Mouse (Mus musculus): ENCODE data around the gene Ccdc92.

Ccdc92 gene

DNA sequence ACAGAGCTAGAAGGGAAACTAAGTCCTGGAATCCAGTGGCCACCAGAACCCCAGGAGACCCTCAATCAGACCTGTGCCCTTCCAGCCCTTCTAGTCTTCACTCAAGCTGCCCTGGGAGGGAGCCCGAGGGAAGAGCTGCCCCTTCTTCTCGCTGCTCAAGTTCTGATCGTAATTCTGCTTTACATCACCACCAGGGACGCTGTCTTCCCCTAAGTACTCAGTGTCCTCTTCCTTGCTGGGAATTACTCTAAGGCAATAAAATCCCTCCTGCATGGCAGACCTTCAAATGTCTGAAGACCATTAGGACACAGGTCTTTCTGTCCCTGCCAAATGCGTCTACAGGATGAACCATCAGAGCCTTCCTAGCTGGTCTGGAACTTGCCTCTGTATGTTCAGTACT is 2.2 kb downstream of the Ccdc92 start:
- DNase-seq (ENCODE audit: extremely low spot score, low read depth, low spot score) = no peak

GRCm38 (mm10) chr5:124854202-124854601 is 8.0 kb downstream of the Ccdc92 start:
- no peak for DNase-seq (ENCODE audit: extremely low spot score, low read depth, low spot score)

DNA sequence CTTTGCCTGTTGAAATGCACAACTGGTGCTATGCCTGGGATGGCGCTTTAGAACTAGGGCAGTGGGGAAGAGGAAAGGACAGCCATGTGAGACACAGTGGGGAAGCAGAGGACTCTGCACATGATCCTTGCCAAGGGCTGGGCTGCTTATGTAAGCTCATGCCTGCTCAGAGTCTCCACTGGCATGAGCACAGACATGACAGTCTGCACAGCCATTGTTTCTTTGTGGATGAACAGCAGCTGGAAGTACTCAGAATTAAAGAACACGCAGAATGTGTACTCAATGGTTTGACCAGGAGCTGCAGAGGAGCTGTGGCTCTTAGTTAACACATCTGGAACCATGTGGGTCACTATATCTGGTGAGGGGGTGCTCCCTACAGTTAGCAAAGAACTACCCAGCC is 9.1 kb downstream of the Ccdc92 start:
- DNase-seq (ENCODE audit: extremely low spot score, low read depth, low spot score) = no peak

- no peak for DNase-seq (ENCODE audit: extremely low spot score, low read depth, low spot score)
Observed at GRCm38 (mm10) chr5:124852294-124852693, 9.9 kb downstream of the Ccdc92 start.

- DNase-seq (ENCODE audit: extremely low spot score, low read depth, low spot score) = no peak
Observed at GRCm38 (mm10) chr5:124851572-124851971, 10.7 kb downstream of the Ccdc92 start.

DNA sequence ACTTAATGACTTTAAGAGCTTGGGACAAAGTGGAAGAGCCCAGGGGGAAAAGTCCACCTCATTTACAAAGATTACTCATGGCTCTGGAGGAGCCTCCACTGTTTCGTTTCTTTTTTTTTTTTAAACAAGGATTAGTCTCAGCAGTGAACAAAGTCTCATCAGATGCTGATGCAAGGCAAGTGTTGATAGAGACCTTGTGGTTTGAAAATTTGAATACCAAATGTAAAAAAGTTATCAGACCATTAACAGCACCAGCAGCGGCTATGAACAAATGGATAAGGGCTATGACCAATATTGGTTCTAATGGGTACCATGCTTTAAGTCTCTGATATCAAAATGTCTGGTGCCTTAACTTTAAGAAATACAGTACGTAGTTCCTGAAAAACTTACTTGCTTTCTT is 13.2 kb downstream of the Ccdc92 start:
- no peak for DNase-seq (ENCODE audit: extremely low spot score, low read depth, low spot score)

- no peak for DNase-seq (ENCODE audit: extremely low spot score, low read depth, low spot score)
Observed at GRCm38 (mm10) chr5:124847014-124847413, 15.2 kb downstream of the Ccdc92 start.

DNA sequence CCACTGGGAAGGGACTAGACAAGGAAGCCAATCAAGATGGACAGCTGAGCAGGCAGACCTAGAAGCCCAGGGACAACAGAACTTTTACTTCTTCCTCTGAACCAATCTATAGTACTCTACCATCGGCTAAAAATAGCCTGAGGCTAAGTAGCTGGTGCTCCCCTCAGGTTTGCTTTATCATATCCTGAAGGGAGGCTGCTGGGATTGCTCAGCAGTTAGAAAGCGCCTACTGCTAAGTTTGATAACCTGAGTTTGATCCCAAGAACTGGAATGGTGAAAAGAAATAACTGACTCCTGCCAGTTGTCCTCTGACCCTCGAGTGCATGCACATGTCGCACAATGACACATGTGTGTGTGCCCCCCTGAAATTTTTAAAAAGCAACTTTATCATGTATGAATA is 17.3 kb downstream of the Ccdc92 start:
- DNase-seq (ENCODE audit: extremely low spot score, low read depth, low spot score) = no peak

DNA sequence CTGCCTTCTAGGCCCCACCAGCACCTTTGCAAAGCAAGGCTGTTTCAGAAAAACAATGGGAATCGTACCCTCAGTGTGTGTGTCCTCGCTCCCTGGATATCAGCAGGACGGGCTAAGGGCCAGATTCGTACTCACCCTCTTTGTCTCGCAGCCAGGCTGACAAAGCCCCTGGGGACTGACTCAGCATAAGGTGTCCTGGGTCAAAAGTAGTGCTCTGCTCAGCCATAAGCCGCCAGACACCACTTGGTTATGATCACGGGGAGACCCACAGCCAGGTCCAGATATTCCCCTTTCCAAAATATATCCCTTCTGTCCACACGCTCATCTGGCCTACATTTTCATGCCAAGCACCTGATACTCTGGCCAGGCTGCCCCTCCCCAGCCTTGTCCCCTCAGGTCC is 18.8 kb downstream of the Ccdc92 start:
- no peak for DNase-seq (ENCODE audit: extremely low spot score, low read depth, low spot score)

DNA sequence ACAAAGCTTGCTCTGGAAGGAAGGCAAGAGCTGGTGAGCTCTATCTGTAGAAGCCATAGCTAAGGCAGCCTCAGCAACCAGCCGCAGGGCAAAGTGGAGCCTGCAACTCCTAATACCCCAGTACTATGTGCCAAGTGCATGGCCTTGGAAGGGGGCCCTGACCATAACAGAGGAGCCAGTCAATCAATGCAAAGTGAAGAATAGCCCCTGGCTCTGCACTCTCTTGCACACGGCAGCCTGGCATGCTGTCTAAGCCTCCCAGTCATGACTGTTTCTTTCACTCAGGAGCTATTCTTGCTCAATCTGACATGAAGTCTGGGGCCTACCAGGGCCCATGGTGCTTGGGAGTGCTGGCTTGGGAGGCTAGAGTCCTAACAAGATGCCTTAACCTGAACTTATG is 21.6 kb downstream of the Ccdc92 start:
- no peak for DNase-seq (ENCODE audit: extremely low spot score, low read depth, low spot score)

DNA sequence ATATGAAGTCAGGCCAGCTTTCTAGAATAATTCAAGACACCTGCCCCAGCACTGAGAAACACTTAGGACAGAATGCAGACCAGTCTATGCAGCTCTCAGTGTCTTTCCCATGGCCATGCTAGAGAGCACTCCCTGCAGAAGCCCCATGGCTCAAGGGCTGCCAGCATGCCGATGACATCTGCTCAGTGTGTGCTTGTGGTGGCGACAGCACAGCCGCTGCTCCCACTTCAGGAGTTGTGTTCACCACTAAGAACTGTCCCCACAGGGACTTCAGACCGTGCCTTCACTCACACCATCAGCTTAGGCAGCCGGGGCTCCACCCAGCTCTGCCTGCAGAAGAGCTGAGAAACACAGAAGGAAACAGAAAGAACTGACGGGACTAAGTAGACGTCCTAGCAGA is 22.0 kb downstream of the Ccdc92 start:
- DNase-seq (ENCODE audit: extremely low spot score, low read depth, low spot score) = no peak

DNA sequence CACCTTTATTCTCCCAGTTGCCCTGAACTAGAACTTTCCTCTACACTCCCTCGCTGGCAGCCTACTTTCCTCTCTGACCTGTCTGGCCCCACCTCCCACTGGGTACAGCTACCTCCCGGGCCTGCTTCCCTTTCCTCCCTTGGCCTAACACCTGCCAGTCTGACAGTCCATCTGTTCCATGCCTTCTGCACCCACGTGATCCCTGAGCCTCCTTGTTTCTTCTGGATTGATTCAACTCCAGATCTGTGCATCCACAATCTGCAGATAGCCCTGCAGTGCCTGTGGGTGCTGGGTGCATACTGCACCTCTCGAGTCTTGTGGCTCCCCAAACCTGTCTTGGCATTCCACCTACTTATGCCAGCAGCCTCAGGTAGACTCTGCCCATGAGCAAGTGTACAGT is 25.6 kb downstream of the Ccdc92 start:
- DNase-seq (ENCODE audit: extremely low spot score, low read depth, low spot score) = no peak

DNA sequence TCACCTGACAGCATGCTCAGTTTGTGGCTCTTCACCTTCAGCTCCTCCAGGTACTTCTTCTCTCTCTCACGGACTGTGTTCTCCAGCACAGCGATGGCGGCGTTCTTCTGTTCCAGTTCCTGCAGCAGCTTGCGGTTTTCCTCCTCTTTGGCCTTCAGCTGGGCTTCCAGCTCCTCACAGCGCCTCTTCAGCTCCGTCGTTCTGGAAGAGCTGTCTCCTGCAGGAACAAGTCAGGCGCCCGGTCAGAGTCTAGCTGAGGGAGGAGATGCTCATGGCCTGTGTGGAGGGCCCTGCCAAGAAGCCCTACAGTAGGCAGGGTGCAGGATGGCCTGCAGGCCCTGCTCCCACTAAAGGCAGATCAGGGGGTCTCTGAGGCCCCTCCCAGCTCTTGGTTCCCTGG is 26.1 kb downstream of the Ccdc92 start:
- no peak for DNase-seq (ENCODE audit: extremely low spot score, low read depth, low spot score)

DNA sequence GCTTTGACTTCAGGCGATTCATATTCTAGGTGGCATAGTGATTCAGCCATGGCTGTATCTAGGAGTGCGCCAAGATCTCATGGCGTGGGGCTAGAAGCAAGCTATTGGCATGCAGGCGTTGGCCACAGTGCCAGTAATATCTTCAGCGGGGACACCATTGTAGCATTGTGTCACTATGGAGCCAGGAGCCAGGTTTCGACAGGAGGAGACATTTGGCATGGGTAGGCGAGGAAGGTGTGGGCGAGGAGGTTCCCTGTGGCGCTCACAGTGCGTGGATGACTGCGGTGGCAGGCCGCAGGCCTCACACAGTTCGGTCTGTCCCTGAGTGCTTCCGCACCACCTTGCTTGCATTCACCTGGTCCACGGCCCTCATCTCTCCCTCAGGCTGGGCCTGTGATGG is 27.0 kb downstream of the Ccdc92 start:
- DNase-seq (ENCODE audit: extremely low spot score, low read depth, low spot score) = no peak

GRCm38 (mm10) chr5:124830331-124830730 is 31.9 kb downstream of the Ccdc92 start:
- no peak for DNase-seq (ENCODE audit: extremely low spot score, low read depth, low spot score)

GRCm38 (mm10) chr5:124822128-124822894 is 39.9 kb downstream of the Ccdc92 start:
- no peak for DNase-seq (ENCODE audit: extremely low spot score, low read depth, low spot score)

DNA sequence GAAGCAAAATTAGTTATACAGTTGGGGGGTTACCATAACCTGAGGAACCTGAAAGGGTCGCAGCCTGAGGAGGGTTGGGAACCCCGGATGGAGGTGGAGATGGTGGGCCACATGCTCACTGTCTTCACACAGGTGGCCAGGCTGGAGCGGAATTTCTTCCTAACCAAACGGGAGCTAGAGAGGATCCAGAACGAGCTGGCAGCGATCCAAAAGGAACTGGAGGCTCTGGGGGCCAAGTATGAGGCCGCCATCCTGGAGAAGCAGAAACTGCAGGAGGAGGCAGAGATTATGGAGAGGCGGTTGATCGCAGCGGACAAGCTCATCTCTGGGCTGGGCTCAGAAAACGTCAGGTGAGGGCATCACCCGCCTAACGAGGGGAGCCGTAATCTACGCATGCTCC is 45.2 kb downstream of the Ccdc92 start:
- no peak for DNase-seq (ENCODE audit: extremely low spot score, low read depth, low spot score)

DNA sequence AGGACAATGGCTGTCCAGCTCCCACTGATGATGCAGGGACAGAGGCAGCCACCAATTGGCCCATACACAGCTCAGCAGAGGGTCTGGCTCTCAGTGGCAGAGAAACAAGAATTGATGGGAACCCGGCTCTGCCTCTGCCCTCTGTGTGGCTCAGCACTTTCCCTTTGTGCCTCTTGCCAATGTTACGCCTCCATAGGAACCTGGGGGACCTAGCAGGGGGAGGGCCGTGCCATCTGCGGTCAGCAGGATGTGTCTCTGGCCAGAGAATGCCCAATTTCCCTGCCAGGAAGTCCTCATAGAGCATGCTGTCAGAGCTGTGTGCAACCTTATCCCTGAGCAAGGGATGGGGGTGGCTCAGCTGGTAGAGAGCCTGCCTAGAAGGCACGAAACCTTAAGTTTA is 47.4 kb downstream of the Ccdc92 start:
- no peak for DNase-seq (ENCODE audit: extremely low spot score, low read depth, low spot score)

DNA sequence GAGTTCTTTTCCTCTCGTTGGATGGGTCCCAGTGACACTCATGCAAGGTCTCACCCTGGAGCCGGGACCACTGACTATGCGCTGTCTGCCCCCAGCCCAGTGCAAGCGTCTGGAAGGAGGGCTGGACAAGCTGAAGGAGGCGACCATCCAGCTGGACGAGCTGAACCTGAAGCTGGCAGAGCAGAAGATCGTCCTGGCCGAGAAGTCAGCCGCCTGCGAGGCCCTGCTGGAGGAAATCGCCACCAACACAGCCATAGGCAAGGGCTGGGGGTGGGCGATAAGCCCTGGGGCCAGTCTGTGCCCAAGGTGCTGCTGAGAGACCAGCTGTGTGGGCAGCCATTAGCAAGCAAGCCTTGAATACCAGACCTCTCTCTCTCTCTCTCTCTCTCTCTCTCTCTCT is 49.8 kb downstream of the Ccdc92 start:
- DNase-seq (ENCODE audit: extremely low spot score, low read depth, low spot score) = no peak

DNA sequence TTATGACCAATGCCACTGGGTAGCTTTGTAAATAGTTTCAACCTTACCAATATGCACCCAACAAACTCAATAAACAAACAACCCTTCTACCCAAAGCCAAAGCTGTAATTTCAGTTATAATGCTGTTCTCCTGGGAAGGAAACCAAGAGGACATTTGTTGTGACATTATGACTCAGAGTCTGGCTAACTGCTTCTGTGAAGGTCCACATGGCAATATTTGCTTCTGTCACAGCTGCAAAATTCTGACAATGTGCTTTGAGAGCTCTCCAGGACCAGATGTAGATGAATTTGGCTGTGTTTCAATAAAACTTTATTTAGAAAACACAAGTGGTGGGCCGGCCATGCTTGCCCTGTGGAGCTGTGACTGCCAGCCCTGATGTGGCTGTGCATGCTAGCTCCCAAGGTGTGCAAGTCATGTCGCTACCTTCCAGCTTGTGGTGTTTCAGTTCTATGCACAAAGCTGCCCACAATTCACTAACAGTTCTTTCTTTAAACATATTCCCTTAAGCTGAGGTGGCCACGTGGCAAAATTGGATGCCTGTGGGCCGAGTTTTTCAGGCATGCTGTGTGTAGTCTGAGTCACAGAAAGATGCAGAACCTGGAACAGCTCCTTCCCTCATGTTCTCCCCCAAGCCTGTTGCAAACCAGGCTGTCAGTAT is 52.4 kb downstream of the Ccdc92 start:
- DNase-seq (ENCODE audit: extremely low spot score, low read depth, low spot score) = no peak

GRCm38 (mm10) chr5:124792112-124792511 is 70.1 kb downstream of the Ccdc92 start:
- DNase-seq (ENCODE audit: extremely low spot score, low read depth, low spot score) = no peak

- DNase-seq (ENCODE audit: extremely low spot score, low read depth, low spot score) = no peak
Observed at GRCm38 (mm10) chr5:124785650-124786049, 76.6 kb downstream of the Ccdc92 start.
